Mouse (Mus musculus): ENCODE results near the gene Lag3.

DNA sequence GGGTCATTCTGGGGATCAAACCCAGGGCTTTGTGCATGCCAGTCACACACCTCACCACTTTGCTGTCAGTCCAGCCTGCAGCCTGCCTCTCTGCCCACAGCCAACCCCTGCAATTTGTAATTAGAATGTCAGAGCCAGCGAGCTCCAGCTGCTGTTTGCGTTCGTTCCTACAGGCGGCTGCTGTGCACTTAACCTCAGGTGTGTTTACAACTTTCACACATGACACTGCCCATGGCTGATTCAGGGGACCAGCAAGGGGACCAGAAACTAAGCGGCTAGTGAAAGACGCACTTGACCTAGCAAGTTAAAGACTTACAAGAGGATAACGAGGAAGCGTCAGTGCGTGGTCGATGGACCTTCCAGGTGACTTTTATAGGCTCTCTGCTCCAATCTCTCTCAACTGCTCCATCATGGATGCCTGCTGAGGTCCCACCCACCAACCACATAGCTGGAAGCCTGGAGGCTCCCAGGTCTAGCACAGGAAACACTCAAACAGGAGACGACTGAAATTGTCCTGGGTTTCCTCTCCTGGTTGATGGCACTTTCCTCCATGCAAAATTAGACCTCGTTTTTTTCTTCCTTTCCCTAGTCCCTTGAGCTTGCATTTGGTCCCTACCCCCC is 13.8 kb upstream of the Lag3 start:
- TF ChIP-seq CTCF (IDR thresholded peaks at IDR 0.05; ENCODE audit: control insufficient read depth, insufficient read depth, insufficient read length) (no peak), MAX (IDR thresholded peaks at IDR 0.05) (no peak), CEBPB (IDR thresholded peaks at IDR 0.05; ENCODE audit: low read depth) (no peak), USF1 (IDR thresholded peaks at IDR 0.05; ENCODE audit: low read depth) (no peak), FOSL1 (IDR thresholded peaks at IDR 0.05; ENCODE audit: insufficient read depth, low read length, poor library complexity, severe bottlenecking) (no peak), MYOD1 (IDR thresholded peaks at IDR 0.05; ENCODE audit: control insufficient read depth, insufficient read length, low read depth) (no peak), MYOG (IDR thresholded peaks at IDR 0.05; ENCODE audit: control insufficient read depth, extremely low read depth, insufficient read length) (no peak)

Measured in C2C12 (cell line).